ENCODE assay signal across 8 mouse cellular contexts in genomic region chr8:95204039-95204380, GRCm38 (mm10). TPM values are rescaled to one million over a fixed set of nuclear protein-coding genes. Genes with fewer than 3 reads are reported as not detected.
A peak's percentile ranks its signal among the peaks of the same experiment; 100 is the strongest.
DNase-seq lines count a peak whose midpoint lies in the region; ATAC-seq lines count a peak whose summit lies in the region.

No protein-coding gene starts in this region.

- no peak overlapping the region for H3K27ac ChIP-seq in hindbrain, embryonic 14.5 days

- H3K27me3 ChIP-seq in hindbrain, embryonic 14.5 days (ENCODE audit: control insufficient read depth, insufficient read depth, low read length): no peaks in the 10 kb centered on the region

- no peaks in the 10 kb centered on the region for H3K36me3 ChIP-seq in hindbrain, embryonic 14.5 days (replicated peaks; ENCODE audit: control insufficient read depth, insufficient read depth)

- H3K4me3 ChIP-seq in hindbrain, embryonic 14.5 days (replicated peaks; ENCODE audit: low read length): no peak overlapping the region

- peak; percentile 79 for ATAC-seq in hindbrain, embryonic 14.5 days (ENCODE audit: low FRiP score)

- H3K9me3 ChIP-seq in hindbrain, embryonic 14.5 days (ENCODE audit: control insufficient read depth, low read length): no peaks in the 10 kb centered on the region

- no peak overlapping the region for H3K4me2 ChIP-seq in hindbrain, embryonic 14.5 days (replicated peaks)

- H3K4me1 ChIP-seq in hindbrain, embryonic 14.5 days (replicated peaks; ENCODE audit: control insufficient read depth, insufficient read depth, low read length): peaks cover 14% of the 10 kb centered on the region

- no peak overlapping the region for H3K9ac ChIP-seq in hindbrain, embryonic 14.5 days

- DNase-seq in ZHBTc4 (ENCODE audit: low read depth, low spot score): peak; percentile 85
- peak; percentile 86 to 89 for DNase-seq in cerebellum, postnatal 10 days
- DNase-seq in frontal cortex, postnatal 36 days (ENCODE audit: low spot score in 2 of 2): peak; percentile 66 to 74
- DNase-seq in hindbrain, embryonic 14.5 days (ENCODE audit: low spot score): peak; percentile 87
- DNase-seq in left cerebral cortex, adult 11 months (ENCODE audit: low spot score): peak; percentile 27
- peak; percentile 85 for DNase-seq in mesoderm, embryonic 11.5 days (ENCODE audit: low read depth, low spot score)
- peak; percentile 65 for DNase-seq in right cerebral cortex, postnatal 25 days
- peak; percentile 65 for DNase-seq in yolk sac, embryonic 10.5 days (ENCODE audit: low spot score)

- 19% methylated on average over 10 of the region's 10 CpGs for whole genome bisulfite sequencing in hindbrain, embryonic 14.5 days

RNA-seq across cellular contexts. Expression of gene Kifc3, which starts 1.4 kb away (rescaled TPM):
- 22.0 and 24.2 TPM in 2 replicates for polyA plus RNA-seq in hindbrain, embryonic 14.5 days (2014; fragmentation: Nextera tagmentation; extraction: Ambion mirVana)

Comparison
In these comparisons a context has a peak if more than half of its experiments do, and no peak if none do; other contexts are left out.
1. DNase-seq: peak in every context shown above with its lines; median percentile 88 in cerebellum, postnatal 10 days; 87 in hindbrain, embryonic 14.5 days; 85 in ZHBTc4; 85 in mesoderm, embryonic 11.5 days; 70 in frontal cortex, postnatal 36 days; 65 in right cerebral cortex, postnatal 25 days; 65 in yolk sac, embryonic 10.5 days; 27 in left cerebral cortex, adult 11 months.